Mouse (Mus musculus) cerebellum, adult 9-11 months (tissue): ENCODE data around the gene Phf20.

ENCODE experiments used
- DNase-seq: peaks from one replicate; pipeline ENCODE4 v3.0.0; 2022

Phf20 gene

DNA sequence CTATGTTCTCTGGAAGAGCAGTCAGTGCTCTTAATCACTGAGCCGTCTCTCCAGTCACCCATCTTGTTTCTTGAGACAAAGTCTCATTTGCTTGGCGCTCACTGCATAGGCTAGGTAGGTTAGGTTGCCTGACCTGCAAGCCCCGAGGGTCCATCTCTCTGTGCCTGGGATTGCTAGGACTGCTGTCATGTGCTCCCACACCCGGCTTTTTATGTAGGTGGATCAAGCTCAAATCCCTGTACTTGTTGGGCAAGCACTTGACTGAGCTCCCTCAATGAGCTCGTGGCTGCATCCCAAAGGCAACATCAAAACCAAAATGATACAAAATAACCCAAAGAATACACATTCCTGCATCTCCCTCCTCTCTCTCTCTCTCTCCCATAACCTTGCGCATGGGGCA, 125.3 kb downstream of the Phf20 start:
- DNase-seq = no peak

DNA sequence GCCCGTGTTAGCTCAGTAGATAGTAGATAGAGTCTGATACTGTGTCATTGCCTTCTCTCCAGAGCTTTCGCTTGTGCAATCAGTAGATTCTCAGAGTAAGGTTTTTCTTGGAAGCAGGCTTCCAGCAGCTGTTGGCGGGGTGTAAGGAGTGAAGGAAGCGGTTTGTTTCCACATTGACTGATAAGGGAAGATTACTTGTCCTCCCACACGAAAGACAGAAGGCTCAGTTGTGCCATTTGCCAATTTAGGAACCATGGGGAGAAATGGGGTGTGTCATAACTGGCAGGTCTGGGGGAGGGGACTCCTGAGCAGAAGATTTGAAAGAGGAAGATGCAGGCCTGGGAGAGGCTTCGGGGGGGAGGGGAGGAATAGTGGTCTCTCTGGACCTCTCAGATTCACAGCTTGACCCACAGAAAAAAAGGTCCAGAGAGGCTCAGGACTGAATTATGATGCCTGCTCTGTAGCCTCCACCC, 127.9 kb downstream of the Phf20 start:
- DNase-seq = no peak

DNA sequence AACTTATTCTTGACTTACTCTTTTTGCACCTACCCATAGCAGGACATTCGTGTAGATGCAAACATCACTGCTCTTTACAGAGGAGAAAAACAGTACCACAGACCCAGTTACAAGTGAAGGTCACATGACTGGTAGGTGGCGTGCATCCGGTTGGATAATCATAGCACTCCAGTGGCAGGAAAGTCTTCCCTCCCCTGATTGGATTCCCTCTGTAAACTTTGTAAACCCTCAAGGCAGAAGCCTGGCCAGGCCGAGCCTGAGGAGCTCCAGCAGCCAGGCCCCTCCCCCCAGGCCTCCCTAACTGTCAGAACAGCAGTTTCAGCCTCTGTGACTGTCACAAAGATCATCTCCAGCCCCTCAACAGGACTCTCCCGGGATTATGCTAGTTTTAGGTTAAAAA, 128.4 kb downstream of the Phf20 start:
- no peak for DNase-seq

DNA sequence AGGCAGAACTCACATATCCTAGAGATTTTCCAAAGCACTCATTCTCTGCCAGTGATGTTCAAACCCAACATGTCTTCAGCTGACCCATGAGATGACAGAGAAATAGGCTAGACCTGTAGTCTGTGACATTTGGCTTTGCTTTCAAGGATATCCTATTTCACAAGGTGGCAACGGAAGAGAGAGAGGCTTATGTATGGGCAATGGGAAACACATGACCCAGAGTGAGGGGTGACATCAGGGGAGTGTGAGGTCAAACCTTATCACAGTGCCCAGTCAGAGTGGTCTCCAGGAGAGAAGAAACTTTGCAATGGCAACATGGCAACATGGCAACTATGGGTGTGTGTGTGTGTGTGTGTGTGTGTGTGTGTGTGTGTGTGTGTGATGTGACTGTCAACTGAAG, 134.4 kb downstream of the Phf20 start:
- no peak for DNase-seq

DNA sequence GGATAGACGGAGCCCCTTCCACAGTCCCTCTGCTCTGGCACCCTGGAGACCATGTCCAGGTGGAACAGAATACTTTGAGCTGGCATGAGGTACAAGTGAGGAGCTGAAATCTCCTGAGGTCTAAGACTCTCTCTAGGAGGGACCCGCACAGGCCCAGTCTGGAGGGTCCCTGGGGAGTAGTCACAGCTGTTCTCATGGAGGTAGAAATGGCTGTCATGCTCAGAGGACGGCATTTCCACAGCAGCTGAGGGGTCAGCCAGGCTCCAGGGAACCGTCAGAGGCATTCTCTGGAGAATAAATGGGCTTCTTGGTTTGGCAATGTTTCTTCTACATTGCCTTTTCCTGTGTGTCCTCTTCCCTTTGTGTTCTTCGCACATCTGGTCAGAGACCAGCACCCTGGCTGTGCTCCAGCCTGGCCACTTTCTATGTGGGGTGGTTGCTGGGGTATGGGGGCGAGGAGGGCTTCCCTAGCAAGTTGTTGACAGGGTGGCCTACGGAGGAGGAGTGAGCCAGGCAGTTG, 135.2 kb downstream of the Phf20 start:
- no peak for DNase-seq

DNA sequence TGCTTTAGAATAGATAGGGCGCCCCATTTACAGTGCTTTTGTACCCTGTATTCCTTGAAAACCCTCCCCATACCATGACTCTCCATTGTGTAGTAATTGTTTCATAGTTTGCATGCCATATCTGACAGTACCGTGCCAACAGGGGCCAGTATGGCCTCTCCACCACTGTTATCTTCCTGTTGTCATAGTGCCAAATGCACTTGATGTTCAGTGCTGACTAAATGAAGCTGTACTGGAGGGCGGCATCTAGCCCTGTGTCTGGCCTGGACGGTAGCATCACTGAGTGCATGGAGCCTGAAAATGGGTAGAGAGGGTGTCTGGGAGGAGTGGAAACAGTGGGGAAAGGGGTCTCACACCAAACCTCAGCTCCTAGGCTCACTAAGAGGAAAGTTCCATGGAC, 143.8 kb downstream of the Phf20 start:
- DNase-seq = no peak

DNA sequence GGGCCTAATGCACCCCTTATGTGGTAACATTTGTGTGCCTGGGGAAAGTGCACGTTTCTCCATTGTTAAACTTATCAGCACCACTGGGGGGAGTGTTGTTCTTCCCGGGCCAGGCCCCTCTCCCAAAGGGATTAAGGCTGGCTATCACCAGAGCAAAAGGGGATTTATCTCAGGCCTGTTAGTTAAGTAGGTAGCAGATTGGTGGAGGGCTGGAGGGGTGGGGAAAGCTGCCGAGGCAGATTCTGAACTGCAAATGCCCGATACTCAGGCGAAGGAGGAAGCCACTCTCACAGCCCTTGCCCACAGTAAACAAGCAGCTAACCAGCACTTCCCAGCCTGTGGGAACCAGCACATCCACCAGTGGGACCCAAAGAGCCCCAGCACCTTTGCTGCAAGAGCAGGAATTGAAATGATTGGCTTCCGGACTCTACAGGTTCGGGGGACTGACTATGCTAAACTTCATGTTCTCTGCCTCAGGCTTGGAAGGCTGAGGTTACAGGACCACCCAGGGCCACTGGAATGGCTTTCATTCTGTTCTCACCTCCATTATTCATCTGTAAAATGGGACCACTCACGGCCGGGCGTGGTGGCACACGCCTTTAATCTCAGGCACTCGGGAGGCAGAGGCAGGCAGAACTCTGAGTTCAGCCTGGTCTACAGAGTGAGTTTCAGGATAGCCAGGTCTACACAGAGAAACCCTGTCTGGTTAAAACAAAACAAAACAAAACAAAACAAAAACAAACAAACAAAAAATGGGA, 148.7 kb downstream of the Phf20 start:
- DNase-seq = peak; percentile 11

DNA sequence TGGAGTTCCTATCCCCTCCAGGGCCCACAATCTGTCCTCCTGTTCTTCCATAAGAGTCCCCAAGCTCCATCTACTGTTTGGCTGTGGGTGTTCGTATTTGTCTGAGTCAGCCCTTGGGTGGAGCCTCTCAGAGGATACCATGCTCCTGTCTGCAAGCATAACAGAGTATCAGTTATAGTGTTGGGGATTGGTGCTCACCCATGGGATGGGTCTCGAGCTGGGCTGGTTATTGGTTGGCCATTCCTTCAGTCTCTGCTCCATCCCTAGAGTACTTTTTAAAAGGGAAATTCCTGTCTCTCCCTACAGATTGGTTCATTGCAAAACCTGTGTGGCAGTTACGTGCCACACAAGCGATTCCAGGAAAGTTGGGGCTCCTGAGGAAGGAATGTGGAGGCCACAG, 152.5 kb downstream of the Phf20 start:
- DNase-seq = no peak

DNA sequence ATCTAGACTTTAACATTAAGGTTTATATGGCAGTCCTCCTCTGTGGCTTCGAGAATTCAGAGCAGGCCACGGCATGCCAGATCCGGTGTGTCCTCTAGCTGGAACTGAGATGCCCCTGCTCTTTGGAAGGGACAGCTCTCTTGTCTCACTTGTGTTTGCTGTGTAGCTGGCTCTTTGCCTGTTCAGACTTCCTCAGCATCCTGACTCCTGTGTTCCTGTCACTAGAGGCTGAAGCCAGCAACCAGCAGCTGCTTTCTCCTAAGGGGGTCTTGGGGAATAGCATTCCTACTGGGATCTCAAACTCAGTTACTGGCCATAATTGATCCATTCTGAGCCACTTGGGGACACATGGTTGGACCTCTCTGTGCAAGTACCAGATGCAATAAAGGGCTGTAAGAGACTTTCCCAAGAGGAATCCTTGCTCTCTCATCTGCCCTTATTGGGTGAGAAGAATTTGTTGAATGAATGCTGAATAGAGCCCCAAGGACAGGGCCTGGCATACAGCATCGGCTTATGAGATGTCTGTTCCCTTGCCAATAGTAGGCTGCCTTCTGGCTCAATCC, 153.1 kb downstream of the Phf20 start:
- no peak for DNase-seq

DNA sequence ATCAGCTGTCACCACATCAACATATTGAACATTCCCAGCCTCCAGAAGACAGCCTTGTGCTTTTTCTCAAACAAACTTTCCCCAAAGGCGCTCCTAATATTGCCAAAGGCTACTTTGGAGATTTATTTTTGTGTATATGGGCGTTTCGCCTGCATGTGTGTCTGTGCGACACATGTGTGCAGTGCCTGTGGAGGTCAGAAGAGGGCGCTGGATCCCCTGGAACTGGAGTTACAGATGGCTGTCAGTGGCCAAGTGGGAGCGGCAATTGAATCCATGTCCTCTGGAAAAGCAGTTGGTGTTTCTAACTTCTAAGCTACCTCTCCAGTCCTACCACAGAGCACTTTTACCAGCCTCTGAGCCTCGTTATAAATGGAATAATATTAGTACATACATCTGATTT, 155.0 kb downstream of the Phf20 start:
- no peak for DNase-seq

DNA sequence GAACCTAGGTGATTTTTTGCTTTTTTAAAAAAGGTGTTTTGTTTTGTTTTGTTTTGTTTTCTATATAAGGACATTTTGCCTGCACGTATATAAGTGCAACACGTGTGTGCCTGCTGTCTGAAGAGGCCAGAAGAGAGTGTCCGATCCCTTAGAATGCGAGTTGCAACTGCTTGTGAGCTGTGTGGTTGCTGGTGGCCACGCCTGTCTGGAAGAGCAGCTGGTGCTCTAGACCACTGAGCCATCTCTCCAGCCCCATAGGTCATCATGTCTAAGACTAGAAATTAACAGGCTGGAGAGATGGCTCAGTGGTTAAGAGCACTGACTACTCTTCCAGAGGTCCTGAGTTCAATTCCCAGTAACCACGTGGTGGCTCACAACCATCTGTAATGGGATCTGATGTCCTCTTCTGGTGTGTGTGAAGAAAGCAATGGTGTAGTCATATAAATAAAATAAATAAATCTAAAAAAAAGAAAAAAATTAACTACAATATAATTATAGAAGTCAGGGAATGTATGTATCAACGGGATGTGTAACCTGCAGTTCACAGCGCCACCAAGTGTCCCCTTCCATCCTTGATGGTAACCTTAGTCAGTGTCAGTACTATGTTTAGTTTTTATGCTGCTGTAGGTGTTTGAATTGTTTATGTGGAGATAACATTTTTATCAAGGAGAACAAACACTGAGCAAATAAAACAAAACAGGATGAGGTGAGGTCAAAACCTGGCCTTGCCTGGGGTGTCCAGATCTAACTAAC, 156.3 kb downstream of the Phf20 start:
- no peak for DNase-seq

DNA sequence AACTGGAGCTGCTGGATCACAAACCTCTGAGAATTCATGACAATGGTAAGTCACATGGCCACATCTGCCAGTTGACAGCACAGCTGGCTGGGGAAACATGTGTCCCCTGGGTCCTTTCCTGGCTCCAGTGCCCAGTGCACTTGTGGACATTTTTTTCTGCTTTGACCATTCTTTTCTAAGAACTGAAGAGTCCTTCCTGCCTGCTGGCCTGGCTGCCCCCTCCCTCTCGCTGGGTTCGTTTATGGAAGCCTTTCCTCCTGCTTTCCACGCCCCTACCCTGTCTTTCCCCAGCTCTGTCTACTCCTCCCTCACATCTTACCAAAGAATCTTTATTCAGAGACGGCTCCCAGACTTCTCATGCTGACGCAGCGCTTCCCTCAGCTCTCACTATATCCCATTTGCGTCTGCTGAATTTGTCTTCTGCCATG, 157.0 kb downstream of the Phf20 start:
- DNase-seq = no peak

DNA sequence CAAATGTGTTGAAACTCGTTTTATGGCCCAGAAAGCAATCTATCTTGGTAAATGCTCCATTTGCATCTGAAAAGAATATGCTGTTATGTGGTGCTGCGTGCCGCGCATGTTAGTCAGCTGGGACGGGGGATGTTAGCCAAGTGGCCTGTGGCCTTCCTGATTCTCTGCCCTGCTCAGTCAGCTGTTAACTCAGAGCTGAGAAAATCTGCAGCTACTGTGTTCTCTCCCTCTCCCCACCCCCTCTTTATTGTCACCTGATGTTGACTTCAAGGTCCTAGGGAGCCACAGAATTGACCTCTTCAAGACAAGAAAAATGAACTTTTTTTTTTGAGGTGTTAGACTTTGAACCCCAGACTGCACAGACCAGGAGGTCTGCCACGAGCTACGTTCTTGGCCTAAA, 159.8 kb downstream of the Phf20 start:
- DNase-seq = peak; percentile 42
